Mouse (Mus musculus) heart, postnatal 0 days (tissue): ENCODE measurements at regions not wholly inside any gene's neighbourhood (a gene's known extent, or its start where the extent isn't known, plus 50 kb on each side); places are given as distances from the start of the nearest gene placed in this dataset.

ENCODE experiments used
- CTCF ChIP-seq: IDR thresholded peaks from 2 replicates; pipeline ENCODE4 v1.5.1; 2016; ENCODE audit warnings: antibody characterized with exemption, control low read depth, low read depth
- EP300 ChIP-seq: IDR thresholded peaks from 2 replicates; pipeline ENCODE4 v1.6.1; 2016; ENCODE audit warnings: antibody characterized with exemption, low read depth

GRCm38 (mm10) chr9:113342131-113342530 is 365.9 kb downstream of the Pdcd6ip start:
- TF ChIP-seq CTCF (no peak), EP300 (no peak)
